Mouse (Mus musculus) hindbrain, embryonic 16.5 days (tissue): ENCODE data around the gene Pkn2. TPM values are rescaled to one million over a fixed set of nuclear protein-coding genes. Genes with fewer than 3 reads are reported as not detected.
A peak's percentile ranks its signal among the peaks of the same experiment; 100 is the strongest.

Experiments used
- ATAC-seq: fragments of 200-750 bp; cut with Nextera tagmentation; 2 replicates; pipeline ENCODE4 v1.8.0; 2017; ENCODE audit warnings: moderate TSS enrichment, moderate library complexity
- H3K27ac ChIP-seq: fragments of 300-500 bp; sonication (generic); 2 replicates; pipeline ENCODE4 v1.5.1; 2014; ENCODE audit warnings: low read depth, mild to moderate bottlenecking, control low read depth, low read length, moderate library complexity
- H3K27me3 ChIP-seq: fragments of 300-500 bp; sonication (generic); replicated peaks from 2 replicates; pipeline ENCODE4 v1.6.1; 2014; ENCODE audit warnings: low read length; ENCODE audit not compliant: control insufficient read depth, insufficient read depth
- H3K36me3 ChIP-seq: fragments of 300-500 bp; sonication (generic); 2 replicates; pipeline ENCODE4 v1.6.1; 2014; ENCODE audit warnings: mild to moderate bottlenecking, low read length, moderate library complexity, mixed read lengths; ENCODE audit not compliant: control insufficient read depth, insufficient read depth
- H3K4me1 ChIP-seq: fragments of 300-500 bp; sonication (generic); 2 replicates; pipeline ENCODE4 v1.6.1; 2014; ENCODE audit warnings: low read depth, low read length; ENCODE audit not compliant: control insufficient read depth, insufficient read depth
- H3K4me2 ChIP-seq: fragments of 300-500 bp; sonication (generic); 2 replicates; pipeline ENCODE4 v1.6.1; 2014; ENCODE audit warnings: mild to moderate bottlenecking, low read length, control low read depth, moderate library complexity
- H3K4me3 ChIP-seq: fragments of 300-500 bp; sonication (generic); 2 replicates; pipeline ENCODE4 v1.5.1; 2014; ENCODE audit warnings: mild to moderate bottlenecking, low read length, control low read depth, moderate library complexity
- H3K9ac ChIP-seq: fragments of 300-500 bp; sonication (generic); 2 replicates; pipeline ENCODE4 v1.6.1; 2014; ENCODE audit warnings: low read depth, mild to moderate bottlenecking, control low read depth, low read length, moderate library complexity
- H3K9me3 ChIP-seq: fragments of 300-500 bp; sonication (generic); 2 replicates; pipeline ENCODE4 v1.6.1; 2014; ENCODE audit warnings: mild to moderate bottlenecking, low read length, moderate library complexity; ENCODE audit not compliant: control insufficient read depth
- WGBS: fragments of 180-500 bp; shearing (Covaris S2); extraction: QIAGEN DNeasy Blood & Tissue Kit; methylation state at CpG from one replicate; pipeline ENCODE4 v1.1.7; 2014; 5-methylcytosine and 5-hydroxymethylcytosine counted together
- polyA plus RNA-seq: library from polyadenylated mRNA; unstranded; fragments of >200 nt; fragmentation: Nextera tagmentation; extraction: Ambion mirVana; gene quantifications from 2 replicates; pipeline ENCODE4 v1.2.1, GENCODE M21; 2015

Gene Pkn2
- polyA plus RNA-seq, 1 experiment from 2014 or later = 19.1 TPM

DNA sequence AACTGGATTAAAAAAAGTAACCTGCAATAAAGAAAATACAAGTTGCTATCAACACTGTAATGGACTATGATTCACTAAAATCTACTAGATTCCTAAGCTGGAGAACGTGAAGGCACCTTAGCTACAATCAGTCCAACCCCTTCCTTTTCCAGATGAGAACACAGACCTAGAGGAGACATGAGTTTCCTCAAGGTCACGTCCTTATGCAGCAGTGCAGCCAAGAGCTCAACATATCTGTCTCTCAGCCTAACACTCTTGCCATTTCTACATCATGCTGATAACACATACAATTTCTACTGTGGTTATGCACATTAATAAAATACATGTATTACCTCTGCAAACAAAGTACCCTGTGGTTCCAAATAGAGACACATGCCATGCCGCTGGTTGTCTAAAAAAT is 70.2 kb downstream of the Pkn2 start:
- Histone ChIP-seq H3K27me3 (no peaks in the 10 kb centered on the region), H3K4me2 (no peak overlapping the region), H3K9me3 (no peaks in the 10 kb centered on the region), H3K9ac (no peak overlapping the region), H3K4me3 (no peak overlapping the region), H3K36me3 (peaks cover 15% of the 10 kb centered on the region), H3K4me1 (no peaks in the 10 kb centered on the region), H3K27ac (no peak overlapping the region)
- 88% methylated on average over 3 of the region's 3 CpGs for WGBS
- no peak for ATAC-seq

DNA sequence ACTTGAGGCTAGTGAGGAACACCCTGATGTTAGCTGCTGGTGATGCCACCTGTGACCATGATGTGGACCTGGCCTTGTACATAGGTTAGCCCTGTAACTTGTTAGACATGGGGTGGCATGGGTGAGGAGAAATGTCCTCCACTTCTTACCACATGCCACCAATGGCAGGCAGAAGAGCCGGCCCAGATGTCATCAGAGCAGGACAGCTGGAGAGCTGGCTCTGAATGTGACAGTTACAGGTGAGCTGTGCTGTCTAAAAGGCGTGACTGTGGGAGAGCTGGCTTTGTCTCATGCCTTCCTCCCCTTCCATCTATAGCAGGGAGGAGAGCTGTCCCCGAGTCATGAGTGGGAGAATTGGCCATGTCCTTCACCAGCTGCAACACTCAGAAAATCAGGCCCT is 86.2 kb downstream of the Pkn2 start:
- Histone ChIP-seq H3K9me3 (no peaks in the 10 kb centered on the region), H3K27ac (no peak overlapping the region), H3K36me3 (peaks cover 15% of the 10 kb centered on the region), H3K27me3 (no peaks in the 10 kb centered on the region), H3K4me3 (no peak overlapping the region), H3K4me2 (no peak overlapping the region), H3K4me1 (no peaks in the 10 kb centered on the region), H3K9ac (no peak overlapping the region)
- no peak for ATAC-seq
- WGBS = 88% methylated on average over 3 of the region's 3 CpGs

- H3K27ac ChIP-seq = no peak overlapping the region
- H3K27me3 ChIP-seq = no peaks in the 10 kb centered on the region
- no peaks in the 10 kb centered on the region for H3K9me3 ChIP-seq
- 56% methylated on average over 2 of the region's 2 CpGs for WGBS
- H3K4me3 ChIP-seq = no peak overlapping the region
- ATAC-seq = no peak
- H3K4me2 ChIP-seq = no peak overlapping the region
- H3K9ac ChIP-seq = no peak overlapping the region
- H3K36me3 ChIP-seq = peaks cover 24% of the 10 kb centered on the region
- H3K4me1 ChIP-seq = no peaks in the 10 kb centered on the region
These were observed 95.3 kb downstream of the Pkn2 start for GRCm38 (mm10) chr3:142786423-142787072.

DNA sequence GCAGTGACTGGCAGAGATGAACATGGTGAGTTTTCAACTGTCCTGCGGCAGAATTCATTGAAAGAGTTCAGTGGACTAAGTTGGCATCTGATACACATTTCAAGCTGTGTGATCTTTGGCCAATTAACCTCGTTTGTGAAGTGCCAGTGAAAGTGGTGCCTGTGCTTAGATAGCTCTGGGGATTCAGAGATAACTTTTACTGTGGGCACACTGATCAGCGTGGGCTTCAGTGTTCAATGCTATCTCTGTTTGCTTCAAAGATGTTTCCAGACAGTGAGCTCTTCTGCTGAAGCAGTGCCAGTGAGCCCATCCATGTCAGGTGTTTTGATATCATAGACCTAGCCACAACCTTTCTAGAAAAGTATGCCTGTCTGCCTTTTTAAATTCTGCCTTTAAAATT is 104.6 kb downstream of the Pkn2 start:
- no peak for ATAC-seq
- Histone ChIP-seq H3K36me3 (peaks cover 25% of the 10 kb centered on the region), H3K27ac (no peak overlapping the region), H3K4me2 (no peak overlapping the region), H3K4me1 (no peaks in the 10 kb centered on the region), H3K4me3 (no peak overlapping the region), H3K27me3 (no peaks in the 10 kb centered on the region), H3K9me3 (no peaks in the 10 kb centered on the region), H3K9ac (no peak overlapping the region)
- WGBS = 79% methylated on average over 3 of the region's 3 CpGs

DNA sequence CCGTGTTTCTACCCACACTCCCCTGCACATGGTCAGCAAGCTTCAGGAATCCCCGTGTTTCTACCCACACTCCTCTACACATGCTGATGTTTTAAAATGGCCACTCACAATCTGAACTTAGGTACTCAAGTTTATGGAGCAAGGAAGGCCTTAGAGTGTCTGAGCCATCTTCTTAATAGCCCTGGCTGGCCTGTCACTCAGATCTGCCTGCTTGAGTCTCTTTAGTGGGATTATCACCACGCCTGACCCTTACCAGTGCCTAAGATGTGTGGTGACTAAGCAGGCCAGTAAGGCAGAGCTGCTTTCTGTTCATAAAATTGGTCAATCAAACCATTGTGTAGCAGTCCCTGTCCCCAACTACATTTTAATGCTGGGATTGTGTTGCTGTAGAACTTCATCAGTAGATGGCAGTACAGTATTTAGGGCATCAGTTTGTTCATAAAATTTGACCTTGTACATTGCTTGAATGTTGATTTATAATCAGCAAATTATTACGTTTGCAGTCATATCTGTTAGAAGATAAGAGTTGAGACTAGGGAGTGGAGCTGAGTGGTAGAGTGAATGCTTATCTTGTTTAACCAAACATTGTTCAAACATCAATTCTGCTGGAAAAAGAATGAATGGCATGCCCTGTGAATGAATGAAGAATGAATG is 108.1 kb downstream of the Pkn2 start:
- H3K4me3 ChIP-seq = no peak overlapping the region
- no peak overlapping the region for H3K9ac ChIP-seq
- WGBS = 82% methylated on average over 4 of the region's 4 CpGs
- no peak overlapping the region for H3K4me2 ChIP-seq
- no peak overlapping the region for H3K27ac ChIP-seq
- 0 out of 2 replicates have a peak, but pooled peaks have one; percentile 11 for ATAC-seq
- H3K36me3 ChIP-seq = peaks cover 6% of the 10 kb centered on the region
- H3K27me3 ChIP-seq = no peaks in the 10 kb centered on the region
- no peaks in the 10 kb centered on the region for H3K9me3 ChIP-seq
- no peaks in the 10 kb centered on the region for H3K4me1 ChIP-seq

GRCm38 (mm10) chr3:142770518-142770917 is 111.3 kb downstream of the Pkn2 start:
- no peak overlapping the region for H3K4me2 ChIP-seq
- no peak overlapping the region for H3K4me3 ChIP-seq
- H3K4me1 ChIP-seq = peaks cover 13% of the 10 kb centered on the region
- H3K27ac ChIP-seq = no peak overlapping the region
- no peak for ATAC-seq
- WGBS = 74% methylated on average over 1 of the region's 1 CpGs
- H3K36me3 ChIP-seq = peaks cover 6% of the 10 kb centered on the region
- no peaks in the 10 kb centered on the region for H3K9me3 ChIP-seq
- H3K9ac ChIP-seq = no peak overlapping the region
- H3K27me3 ChIP-seq = no peaks in the 10 kb centered on the region

GRCm38 (mm10) chr3:142768498-142768897 is 113.3 kb downstream of the Pkn2 start:
- Histone ChIP-seq H3K4me1 (peaks cover 16% of the 10 kb centered on the region), H3K27me3 (no peaks in the 10 kb centered on the region), H3K9ac (no peak overlapping the region), H3K4me2 (no peak overlapping the region), H3K9me3 (no peaks in the 10 kb centered on the region), H3K36me3 (peaks cover 4% of the 10 kb centered on the region), H3K27ac (no peak overlapping the region), H3K4me3 (no peak overlapping the region)
- 94% methylated on average over 6 of the region's 6 CpGs for WGBS
- no peak for ATAC-seq

DNA sequence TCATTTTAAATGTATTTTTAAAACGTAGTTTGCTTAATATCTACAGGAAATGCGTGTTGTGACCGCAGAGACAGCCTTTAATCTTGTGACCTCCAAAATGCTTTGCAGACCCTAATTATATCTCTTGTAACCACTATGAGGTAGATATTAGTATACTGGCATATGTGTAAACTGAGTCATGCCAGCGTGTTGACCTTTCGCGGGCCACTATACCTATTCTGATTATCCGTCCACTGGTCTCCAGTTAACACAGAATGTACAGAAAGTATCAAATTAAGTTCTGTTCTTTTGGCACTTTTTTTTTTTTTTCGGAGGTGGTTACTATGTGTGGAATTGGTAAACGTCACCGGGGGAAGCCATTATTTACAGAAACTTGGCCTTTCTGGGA is 116.0 kb downstream of the Pkn2 start:
- peak overlapping the region; percentile 96 for H3K9ac ChIP-seq
- H3K36me3 ChIP-seq = no peaks in the 10 kb centered on the region
- H3K4me1 ChIP-seq = peaks cover 16% of the 10 kb centered on the region
- H3K4me3 ChIP-seq = peak overlapping the region; percentile 91
- whole genome bisulfite sequencing = 26% methylated on average over 10 of the region's 10 CpGs
- H3K27me3 ChIP-seq = no peaks in the 10 kb centered on the region
- no peak for ATAC-seq
- H3K4me2 ChIP-seq = peak overlapping the region; percentile 72
- H3K9me3 ChIP-seq = no peaks in the 10 kb centered on the region
- H3K27ac ChIP-seq = no peak overlapping the region

DNA sequence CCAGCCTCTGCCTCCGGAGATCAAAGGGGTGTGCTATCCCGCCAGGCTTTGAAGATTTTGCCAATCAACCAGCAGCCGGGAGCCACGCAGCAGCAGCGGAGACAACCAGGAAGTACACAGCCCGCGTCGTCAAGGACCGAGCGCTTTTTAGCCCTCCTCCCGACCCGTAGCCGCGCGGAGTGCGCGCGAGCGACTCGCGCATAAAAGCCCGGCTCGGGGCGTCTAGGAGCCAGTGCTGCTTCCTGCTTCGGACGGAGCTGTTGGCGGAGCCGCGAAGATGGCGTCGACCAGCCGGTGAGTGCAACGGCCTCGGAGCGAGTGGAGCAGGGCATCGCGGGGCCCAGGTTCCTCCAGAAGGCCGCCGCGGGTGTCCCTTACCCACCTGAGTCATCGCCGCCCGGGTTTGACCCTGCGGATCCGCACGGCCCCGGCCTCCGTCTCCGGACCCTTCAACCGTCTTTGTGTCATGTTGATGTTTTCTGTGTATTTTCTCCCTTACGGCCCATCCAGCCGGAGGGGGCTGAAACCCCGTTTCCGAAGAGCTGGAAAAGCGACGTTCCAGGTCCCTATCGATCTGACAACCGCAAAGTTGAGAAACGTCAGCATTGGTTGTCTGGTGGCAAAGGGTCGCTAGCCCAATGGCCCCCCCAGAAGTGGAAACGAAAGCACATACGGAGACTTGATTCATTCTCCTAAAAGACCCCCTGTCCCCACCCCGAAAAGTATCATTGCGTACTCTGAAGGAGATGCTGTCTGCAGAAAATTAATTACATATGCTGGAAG is 116.6 kb downstream of the Pkn2 start, which contains the start of gene Gtf2b:
Gene Gtf2b (plus strand): TSS at position 51 of the 783 bp plus-strand sequence.
- Histone ChIP-seq H3K9me3 (no peaks in the 10 kb centered on the region), H3K9ac (peak within 1 kb of the TSS; percentile 96), H3K4me3 (peak within 1 kb of the TSS; percentile 91), H3K4me1 (peaks cover 16% of the 10 kb centered on the region), H3K4me2 (peak within 1 kb of the TSS; percentile 72), H3K36me3 (no peaks in the 10 kb centered on the region), H3K27me3 (no peaks in the 10 kb centered on the region), H3K27ac (peak within 1 kb of the TSS; percentile 88)
- peak; percentile 100 for ATAC-seq
- WGBS = under 1% methylated on average over 64 of the region's 64 CpGs
